Mouse (Mus musculus): ENCODE data around the gene Rexo1.
A peak's percentile ranks its signal among the peaks of the same experiment; 100 is the strongest.
"Not testable (repeated sequence)": the region's sequence is repeated elsewhere in the genome, so short reads cannot be mapped to it uniquely, and the experiment has no call there.

Gene Rexo1

DNA sequence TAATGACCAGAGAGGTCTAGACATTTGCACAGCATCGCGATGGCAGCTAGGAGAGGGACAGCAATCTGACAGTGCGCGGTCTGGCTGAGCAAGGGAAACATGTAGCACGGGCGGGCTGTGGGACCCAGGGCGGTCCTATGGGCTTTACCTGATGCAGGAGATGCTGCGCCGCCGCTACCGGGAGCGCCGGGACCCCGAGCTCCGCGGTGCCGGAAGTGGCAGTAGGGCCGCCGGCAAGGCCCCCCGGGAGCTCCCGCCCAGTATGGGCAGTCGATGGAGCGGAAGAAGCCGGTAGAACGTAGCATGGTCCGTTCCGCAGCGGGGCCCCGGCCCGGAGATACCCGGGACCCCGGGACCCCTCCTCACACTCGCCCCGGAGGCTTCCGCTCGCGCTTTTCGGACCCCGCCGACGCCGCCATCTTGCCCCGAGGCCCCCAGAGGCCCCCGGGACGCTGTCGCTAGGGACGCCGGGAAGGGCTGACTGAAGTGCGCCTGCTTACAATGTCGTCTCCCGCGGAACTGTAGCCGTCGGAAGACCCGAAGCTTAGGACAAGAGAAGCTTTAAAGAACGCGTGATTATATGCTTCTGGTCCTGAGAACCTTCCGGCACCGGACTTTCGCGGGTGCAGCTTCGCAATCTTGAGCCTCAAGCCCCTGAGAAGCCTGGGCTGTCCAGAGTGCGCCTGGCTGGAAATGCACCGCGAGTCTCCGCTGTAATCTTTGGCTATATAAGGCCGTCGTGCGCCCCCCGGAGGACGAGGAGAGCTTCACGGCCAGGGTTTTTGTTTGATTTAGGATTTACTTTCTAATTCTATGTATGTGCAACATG lies at the start of gene Rexo1:
Gene Rexo1, minus strand, starts transcription at position 445 of the 829 bp plus-strand sequence.
- DNase-seq (ENCODE audit: low spot score): peak; percentile 92

DNA sequence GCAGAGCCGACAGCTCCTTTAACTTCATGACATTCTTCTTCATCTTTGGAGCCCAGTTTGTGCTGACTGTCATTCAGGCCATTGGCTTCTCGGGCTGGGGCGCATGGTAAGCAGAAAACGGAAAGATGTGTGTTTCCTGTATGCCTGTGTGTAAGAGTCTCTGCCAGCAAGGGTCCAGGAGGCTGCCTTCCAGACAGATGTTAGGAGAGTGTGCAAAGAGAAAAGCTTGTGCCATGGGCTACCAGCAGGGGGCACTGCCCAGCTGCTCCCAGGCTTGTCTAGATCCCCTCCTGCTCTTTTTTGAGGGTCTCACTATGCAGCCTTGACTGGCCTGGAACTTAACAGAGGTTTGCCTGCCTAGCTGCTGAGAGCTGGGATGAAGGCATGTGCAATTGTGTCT lies 49.7 kb upstream of the Rexo1 start:
- no peak for DNase-seq (ENCODE audit: low spot score)

DNA sequence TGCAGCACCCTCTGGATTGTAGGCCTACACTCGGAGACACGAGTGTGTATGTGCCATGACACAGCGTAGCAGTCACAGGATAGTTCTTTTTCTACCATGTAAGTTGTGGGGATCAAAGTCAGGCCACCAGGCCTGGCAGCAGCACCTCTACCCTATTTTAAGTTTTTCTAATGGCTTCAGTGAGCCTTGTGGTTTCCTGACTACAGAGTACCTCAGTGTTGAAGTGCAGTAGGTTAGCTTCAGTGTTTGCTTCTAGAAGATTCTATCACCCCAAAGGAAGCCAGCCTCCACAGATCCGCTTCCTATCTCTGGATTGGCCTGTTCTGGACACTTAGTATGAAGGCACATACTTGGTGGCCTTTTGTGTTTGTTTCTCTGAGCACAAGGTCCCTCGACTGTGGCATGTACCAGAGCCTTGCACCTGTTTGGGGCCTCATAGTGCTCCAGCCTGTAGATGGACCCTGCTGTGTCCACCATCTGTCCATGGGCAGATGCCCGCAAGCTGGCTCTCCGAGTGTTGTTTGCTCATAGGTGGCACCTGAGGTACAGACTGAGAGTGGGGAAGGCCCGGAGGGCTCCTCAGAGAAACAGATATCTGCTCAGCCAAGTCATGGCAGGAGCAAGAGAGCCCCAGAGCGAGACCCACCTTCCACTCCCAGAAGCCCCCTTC lies 48.9 kb upstream of the Rexo1 start:
- no peak for DNase-seq (ENCODE audit: low spot score)

DNA sequence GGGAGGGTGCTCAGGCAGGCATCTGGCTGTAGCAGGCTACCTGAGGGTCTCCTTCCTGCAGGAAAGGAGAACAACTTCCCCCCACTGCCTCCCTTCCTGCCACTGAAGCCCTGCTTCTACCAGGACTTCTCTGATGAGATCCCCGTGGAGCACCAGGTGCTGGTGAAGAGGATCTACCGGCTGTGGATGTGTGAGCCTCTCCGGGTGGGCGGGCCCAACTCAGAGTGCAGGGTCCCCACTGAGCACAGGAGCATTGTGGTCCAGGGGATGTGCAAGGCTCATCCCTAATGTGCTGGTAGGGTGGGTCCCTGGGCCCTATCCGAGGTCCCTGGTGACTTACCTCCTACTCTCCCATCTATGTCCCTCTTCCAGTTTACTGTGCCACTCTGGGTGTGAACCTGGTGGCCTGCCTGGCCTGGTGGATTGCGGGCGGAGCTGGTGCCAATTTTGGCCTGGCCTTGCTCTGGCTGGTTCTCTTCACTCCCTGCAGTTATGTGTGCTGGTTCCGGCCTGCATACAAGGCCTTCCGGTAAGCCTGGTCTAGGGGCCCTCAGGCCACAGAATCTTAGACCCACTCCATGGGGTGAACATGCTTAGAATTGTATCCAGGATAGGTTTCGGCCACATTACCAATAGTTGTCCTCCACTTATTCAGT lies 48.0 kb upstream of the Rexo1 start:
- no peak for DNase-seq (ENCODE audit: low spot score)

DNA sequence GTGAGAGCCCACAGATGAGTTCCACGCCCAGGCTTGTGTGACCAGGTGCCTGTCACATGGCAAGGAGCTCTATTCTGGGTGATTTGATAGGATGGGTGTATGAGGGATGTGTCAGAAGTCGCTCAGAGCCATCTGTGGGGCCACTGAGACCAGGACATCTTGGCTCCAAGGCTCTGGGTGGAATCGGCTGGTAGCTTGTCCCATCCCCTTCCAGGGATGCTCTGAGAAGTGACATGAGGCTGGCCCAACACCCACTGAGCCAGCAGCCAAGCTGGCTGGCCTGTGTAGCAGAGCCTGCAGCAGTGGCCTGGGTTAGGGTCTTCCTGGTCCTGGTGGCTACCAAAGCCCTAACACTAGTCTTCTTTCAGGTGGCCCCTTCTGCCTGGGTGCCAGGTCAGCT lies 47.1 kb upstream of the Rexo1 start:
- no peak for DNase-seq (ENCODE audit: low spot score)

DNA sequence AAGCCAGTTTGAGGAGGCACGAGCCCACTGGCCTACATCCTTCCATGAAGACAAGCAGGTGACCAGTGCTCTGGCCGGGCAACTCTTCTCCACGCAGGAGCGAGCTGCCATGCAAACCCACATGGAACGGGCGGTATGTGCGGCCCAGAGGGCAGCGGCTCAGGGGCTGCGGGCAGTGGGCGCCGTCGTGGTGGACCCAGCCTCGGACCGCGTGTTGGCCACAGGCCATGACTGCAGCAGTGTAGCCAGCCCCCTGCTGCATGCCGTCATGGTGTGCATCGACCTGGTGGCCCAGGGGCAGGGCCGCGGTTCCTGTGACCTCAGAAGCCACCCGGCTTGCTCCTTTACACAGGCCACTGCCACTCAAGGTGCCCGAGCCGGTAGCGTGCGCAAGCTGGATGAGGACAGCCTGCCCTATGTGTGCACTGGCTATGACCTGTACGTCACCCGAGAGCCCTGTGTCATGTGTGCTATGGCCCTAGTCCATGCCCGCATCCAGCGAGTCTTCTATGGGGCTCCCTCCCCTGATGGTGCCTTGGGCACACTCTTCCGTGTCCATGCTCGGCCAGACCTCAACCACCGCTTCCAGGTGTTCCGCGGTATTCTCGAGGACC lies 45.5 kb upstream of the Rexo1 start:
- DNase-seq (ENCODE audit: low spot score): no peak

DNA sequence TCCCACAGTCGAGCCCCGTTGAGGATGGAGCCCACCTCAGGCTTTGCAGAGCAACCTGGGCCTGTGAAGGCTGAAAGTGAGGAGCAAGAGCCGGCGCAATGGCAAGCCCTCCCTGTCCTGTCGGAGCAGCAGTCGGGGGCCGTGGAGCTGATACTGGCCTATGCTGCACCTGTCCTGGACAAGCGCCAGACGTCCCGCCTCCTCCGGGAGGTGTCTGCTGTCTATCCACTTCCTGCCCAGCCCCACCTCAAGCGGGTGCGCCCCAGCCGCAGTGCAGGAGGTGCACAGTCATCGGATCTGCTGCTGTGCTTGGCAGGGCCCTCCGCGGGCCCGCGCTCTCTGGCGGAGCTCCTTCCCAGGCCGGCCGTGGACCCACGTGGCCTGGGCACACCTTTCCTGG lies 44.9 kb upstream of the Rexo1 start:
- no peak for DNase-seq (ENCODE audit: low spot score)

DNA sequence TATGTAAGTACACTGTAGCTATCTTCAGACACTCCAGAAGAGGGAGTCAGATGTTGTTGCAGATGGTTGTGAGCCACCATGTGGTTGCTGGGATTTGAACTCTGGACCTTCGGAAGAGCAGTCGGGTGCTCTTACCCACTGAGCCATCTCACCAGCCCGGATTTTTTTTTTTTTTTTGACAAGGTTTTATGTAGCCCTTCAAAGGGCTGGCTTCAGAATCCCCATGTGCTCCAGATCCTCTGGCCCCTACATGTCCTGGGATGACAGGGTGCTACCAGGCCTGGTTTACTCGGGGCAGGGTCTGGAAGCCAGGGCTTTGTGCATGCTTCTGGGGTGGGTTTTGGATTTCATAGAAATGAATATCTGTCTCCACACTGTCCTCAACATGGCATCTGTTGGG lies 44.4 kb upstream of the Rexo1 start, which contains the start of gene Gm49322:
Gene Gm49322, plus strand, starts transcription at position 301 of the 400 bp plus-strand sequence.
- DNase-seq (ENCODE audit: low spot score): not testable (repeated sequence)

DNA sequence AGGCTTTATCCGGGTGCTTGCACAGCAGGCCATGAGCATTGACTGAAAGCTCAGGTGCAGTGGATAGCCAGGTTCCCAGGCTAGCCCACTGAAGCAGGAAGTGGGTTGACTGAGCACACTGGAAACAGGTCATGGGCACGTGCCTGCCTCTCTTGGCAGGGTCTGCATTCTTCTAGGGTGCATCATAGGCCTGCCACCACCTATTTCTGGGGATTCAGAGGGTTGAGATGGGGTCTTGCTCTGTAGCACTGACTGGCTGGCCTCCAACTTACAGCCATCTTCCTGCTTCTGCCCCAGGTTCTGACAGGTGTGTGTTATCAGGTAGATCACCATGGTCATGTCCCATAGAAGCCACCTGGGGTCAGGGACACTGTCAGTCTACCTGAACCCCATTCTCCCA lies 43.6 kb upstream of the Rexo1 start:
- DNase-seq (ENCODE audit: low spot score): no peak

DNA sequence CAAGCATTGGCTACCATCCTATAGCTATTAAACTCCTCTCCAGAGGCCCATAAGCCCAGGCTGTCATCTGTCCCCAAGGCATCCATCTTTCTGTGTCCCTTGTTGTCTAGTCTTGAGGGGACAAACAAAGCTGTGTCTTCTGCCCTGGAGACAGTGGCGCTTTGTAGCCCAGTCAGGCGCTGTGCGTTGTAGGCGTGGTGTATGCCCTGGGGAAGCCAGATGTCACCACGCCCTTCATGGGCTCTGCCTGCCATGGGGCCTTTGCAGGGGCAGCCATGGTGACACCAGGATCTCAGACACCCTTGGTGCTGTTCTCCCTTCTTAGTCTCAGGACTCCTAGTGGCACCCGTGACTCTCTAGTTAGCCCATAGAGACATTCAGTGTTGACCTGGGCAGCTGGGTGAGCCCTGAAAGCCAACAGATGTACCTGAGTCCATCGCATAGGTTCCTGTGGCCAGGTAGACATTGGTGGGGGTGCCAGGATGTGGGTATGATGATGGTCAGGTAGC lies 42.7 kb upstream of the Rexo1 start:
- DNase-seq (ENCODE audit: low spot score): no peak

DNA sequence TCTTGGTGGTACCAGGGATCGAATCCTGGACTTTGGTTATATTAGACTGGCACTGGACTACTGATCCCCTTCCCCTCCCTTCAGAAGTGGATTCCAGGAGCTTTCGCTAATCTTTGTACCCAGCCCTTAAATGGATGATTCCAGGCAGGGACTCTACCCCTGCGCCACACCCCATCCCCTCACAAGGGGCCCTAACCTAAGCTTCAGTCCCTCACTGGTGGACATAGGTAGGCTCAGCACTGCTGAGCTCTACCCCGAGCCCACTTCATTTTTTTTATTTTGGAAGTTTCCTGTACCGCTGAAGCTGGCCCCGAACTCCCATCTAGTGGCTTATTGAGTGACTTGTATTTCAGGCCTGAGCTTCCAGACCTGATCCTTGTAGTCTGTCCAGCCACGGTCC lies 42.0 kb upstream of the Rexo1 start:
- no peak for DNase-seq (ENCODE audit: low spot score)

DNA sequence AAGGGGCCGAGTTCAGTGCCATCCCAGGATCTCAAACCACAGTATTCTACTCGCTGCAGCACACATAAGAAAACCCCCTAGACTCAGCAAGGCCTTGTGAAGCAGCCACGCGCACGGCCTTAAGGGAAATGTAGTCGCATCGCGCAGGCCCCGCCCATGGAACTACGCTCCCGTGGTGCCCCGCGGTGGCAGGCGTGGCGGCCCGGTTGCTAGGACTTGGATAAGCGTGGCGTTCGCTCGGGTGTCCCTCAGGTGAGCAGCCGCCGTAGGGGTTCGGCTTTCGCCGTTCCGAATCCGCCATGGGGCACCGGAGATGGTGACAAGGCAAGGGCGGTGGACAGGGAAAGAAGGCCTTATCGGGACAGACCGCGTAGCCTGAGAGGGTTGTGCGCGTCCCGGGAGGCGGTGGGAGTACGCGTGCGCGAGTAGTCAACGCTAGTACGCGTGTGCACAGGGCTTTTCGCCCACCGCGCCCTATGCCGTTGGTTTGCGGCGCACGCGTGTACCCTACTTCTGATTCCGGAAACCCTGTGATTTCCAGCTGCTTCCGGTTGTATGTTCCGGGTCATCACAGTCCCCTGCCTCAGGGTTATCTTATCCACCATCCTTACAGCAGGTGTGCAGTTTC lies 41.5 kb upstream of the Rexo1 start, which contains the start of the genes Scamp4 and Adat3:
Gene Scamp4, plus strand, starts transcription at position 175 of the 628 bp plus-strand sequence.
Gene Adat3, plus strand, starts transcription at position 183 of the 628 bp plus-strand sequence.
- DNase-seq (ENCODE audit: low spot score): peak; percentile 93

DNA sequence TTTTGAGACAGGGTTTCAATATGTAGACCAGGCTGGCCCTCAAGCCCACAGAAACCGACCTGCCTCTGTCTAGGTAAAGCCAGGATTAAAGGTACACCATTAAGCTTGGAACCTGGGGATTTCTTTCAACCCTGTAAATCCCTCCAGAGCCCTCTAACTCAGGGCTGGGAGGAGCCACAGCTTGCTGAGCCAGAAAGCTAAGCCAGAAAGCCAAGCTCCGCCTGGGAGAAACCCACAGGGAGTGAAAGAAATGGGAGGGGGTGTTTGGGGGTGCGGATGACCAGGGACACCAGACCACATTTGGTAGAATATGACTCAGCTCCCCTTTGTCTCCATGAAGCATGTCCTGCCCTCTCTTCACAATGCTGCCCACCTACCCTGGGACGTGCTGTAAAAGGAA lies 35.0 kb upstream of the Rexo1 start:
- no peak for DNase-seq (ENCODE audit: low spot score)

DNA sequence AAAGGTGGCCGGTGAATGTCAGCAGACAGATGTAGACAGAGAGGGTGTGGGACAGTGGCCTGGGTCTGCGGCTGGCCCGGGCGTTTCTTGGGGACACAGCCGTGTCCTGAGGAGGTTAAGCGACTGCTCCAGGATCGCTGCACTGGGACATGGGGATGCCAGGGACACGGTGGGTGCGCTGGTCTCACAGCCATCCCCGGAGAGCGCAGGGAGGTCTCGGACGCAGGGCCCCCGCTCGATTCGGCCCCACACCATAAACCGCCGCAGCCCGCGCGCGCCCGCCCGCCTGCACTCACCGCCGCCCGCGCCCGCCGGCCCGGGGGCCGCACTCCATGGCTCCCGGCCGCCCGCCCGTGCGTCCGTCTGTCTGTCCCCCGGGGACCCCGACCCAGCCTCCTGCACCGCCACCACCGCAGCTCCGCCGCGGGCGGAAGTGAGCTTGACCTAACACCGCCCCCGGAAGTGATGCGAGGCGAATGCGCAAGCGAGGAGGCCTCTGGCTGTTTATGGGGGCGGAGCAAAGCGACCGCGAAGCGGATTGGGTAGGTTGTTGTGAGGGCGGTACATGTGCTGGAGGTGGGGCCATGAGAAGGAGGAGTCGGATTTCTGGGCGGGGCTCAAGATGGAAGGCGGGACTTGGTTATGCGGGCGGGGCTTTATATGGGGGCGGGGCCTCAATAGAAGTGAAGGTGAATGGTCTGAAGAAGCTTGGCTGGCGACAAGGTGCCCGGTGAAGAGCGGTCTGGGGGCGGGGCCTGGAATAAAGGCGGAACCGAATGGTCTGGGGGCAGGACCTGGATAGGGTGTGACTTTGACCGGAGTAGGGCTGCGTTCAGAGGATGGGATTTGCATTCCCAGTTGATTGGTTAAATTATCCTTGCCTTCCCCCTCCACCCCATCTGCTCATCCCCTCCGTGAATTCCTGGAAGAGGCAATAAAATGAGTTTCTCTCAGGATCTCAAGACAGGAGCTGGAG lies 28.8 kb upstream of the Rexo1 start, which contains the start of gene Abhd17a:
Gene Abhd17a, minus strand, starts transcription at position 463 of the 976 bp plus-strand sequence.
- DNase-seq (ENCODE audit: low spot score): peak; percentile 93

DNA sequence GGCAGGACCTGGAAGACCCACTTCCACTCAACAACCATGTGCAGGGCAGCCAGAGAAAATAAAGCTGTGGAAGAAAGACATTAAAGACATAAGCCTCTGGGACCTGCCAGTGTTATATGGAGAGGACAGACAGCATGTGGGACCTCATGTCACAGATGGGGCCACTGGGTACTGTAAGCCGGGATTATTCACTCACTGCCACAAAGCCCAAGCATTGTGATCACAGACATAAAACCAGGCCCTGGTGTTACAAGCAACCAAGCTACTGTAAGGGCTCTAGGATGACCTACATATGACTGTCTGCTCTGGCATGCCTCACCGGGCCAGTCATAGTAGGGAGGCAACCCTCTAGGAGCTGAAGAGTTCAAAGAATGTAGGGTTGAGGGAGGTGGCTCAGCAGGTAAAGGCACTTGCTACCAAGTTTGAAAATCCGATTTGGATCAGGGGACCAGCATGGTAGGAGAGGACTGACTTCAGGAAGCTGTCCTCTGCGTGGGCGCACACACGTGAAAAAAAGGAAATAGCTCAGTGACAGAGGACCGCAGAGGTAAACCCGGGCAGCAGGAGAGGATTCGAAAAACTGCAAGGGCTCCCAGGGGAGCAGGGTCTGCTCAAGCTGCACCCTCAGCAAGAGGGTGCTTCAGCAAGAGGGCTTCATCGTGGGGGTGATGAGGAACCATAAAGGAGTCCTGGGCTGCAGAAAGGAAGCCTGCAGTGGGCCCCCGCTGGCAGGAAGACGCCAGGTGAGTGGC lies 27.9 kb upstream of the Rexo1 start:
- DNase-seq (ENCODE audit: low spot score): no peak

DNA sequence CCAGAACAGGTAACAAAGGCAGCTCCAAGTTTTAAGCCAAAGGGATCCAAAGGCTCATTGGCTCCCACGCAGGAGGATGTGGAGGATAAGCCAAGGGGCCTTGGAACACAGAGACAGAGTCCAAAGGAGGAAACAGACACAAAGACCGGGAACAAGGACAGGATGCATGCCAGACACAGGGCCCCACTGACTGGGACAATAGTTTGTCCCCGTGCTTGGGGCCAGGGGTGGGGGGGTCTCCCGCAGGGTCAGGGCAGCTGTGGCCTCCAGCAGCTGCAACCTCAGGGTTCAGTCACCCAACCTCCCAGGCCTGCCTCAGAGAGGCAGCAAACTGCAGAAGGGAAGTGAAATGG lies 25.9 kb upstream of the Rexo1 start:
- DNase-seq (ENCODE audit: low spot score): no peak

DNA sequence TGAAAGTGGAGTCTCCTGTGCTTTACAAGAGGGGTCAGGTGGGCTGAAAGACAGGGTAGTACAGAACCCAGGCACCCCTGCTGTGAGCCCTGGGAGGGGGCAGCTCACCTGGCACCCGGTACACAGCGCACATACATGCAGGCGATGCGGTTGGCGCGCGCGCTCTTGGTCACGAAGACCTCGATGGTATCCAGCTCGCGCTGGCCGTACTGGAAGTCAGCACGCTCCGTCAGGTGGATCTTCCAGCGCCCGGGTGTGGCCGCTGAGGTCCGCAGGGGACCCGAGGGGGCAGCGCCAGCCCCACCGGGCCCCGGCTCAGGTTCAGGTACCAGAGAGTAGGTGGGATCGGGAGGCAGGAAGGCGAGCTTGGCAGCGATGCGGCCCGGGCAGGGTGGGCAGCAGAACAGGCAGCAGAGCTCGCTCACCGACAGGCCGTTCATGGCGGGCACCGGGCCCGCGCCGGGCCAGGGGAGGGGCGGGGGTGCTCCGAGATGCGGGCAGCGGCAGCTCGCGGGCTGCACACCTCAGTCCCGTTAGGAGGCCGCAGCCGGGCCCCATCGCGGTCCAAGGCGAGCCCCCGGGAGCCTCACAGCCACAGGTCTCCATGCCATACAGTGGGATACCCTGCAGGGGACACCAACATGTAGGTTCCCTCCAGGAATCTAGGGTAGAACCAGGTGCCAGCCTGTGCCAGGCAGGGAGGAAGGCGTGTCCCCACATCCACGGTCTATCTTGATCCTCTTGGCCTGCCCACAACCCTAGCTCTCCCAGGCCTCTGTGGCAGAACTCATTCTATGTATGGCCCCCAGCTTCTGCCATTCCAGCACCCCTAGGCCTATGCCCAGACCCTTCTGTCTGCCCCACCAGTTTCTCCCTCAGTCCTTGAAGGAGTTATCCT lies 25.3 kb upstream of the Rexo1 start:
- no peak for DNase-seq (ENCODE audit: low spot score)

DNA sequence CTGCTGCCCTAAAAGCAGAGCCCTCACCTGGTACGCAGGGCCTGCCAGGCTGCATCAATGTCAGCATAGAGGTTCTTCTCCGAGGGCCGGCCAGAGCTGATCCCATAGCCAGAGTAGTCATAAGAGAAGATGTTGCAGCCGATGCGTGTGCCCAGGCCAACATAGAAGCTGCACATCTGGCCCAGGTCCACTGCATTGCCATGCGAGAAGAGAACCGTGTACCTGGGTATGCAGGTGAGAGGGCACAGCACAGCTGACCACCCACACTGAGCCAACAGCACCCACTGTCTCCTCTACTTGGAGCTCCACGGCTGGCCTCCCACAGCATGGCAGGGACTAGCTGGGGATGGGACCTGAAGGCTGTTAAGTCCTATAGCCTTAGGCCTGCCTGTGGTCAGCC lies 24.2 kb upstream of the Rexo1 start:
- DNase-seq (ENCODE audit: low spot score): no peak
